Mouse (Mus musculus) lung, postnatal 0 days (tissue): ENCODE results near the gene Ece1. TPM values are rescaled to one million over a fixed set of nuclear protein-coding genes. Genes with fewer than 3 reads are reported as not detected.

Experiments
- ATAC-seq: fragments of 200-750 bp; cut with Nextera tagmentation; 2 replicates; pipeline ENCODE4 v1.8.0; 2017; ENCODE audit warnings: moderate library complexity
- DNase-seq: peaks from one replicate; pipeline ENCODE4 v3.0.0-alpha.2; 2016; ENCODE audit warnings: low spot score
- H3K27ac ChIP-seq: fragments of 300-500 bp; sonication (generic); 2 replicates; pipeline ENCODE4 v1.5.1; 2014; ENCODE audit warnings: antibody characterized with exemption, mild to moderate bottlenecking, low read length, mixed read lengths
- H3K27me3 ChIP-seq: fragments of 300-500 bp; sonication (generic); replicated peaks from 2 replicates; pipeline ENCODE4 v1.6.1; 2014; ENCODE audit warnings: low read length, mixed read lengths; ENCODE audit not compliant: insufficient read depth
- H3K36me3 ChIP-seq: fragments of 300-500 bp; sonication (generic); 2 replicates; pipeline ENCODE4 v1.6.1; 2014; ENCODE audit warnings: low read length, mixed read lengths; ENCODE audit not compliant: insufficient read depth
- H3K4me1 ChIP-seq: fragments of 300-500 bp; sonication (generic); 2 replicates; pipeline ENCODE4 v1.6.1; 2014; ENCODE audit warnings: antibody characterized with exemption, low read depth, low read length, mixed read lengths; ENCODE audit not compliant: insufficient read depth
- H3K4me2 ChIP-seq: fragments of 300-500 bp; sonication (generic); replicated peaks from 2 replicates; pipeline ENCODE4 v1.6.1; 2014; ENCODE audit warnings: low read depth, mild to moderate bottlenecking, low read length, moderate library complexity, mixed read lengths
- H3K4me3 ChIP-seq: fragments of 300-500 bp; sonication (generic); 2 replicates; pipeline ENCODE4 v1.5.1; 2014; ENCODE audit warnings: low read depth, low read length
- H3K9ac ChIP-seq: fragments of 300-500 bp; sonication (generic); replicated peaks from 2 replicates; pipeline ENCODE4 v1.6.1; 2014; ENCODE audit warnings: low read depth, mild to moderate bottlenecking
- H3K9me3 ChIP-seq: fragments of 300-500 bp; sonication (generic); 2 replicates; pipeline ENCODE4 v1.6.1; 2016; ENCODE audit warnings: low read length, mixed read lengths
- CTCF ChIP-seq: IDR thresholded peaks from 2 replicates; pipeline ENCODE4 v1.5.1; 2016; ENCODE audit warnings: antibody characterized with exemption, mild to moderate bottlenecking
- EP300 ChIP-seq: IDR thresholded peaks from 2 replicates; pipeline ENCODE4 v1.6.1; 2016; ENCODE audit warnings: antibody characterized with exemption, mild to moderate bottlenecking, control low read depth
- WGBS: fragments of 180-500 bp; shearing (Covaris S2); extraction: QIAGEN DNeasy Blood & Tissue Kit; methylation state at CpG from one replicate; pipeline ENCODE4 v1.1.7; 2014; 5-methylcytosine and 5-hydroxymethylcytosine counted together
- polyA plus RNA-seq: library from polyadenylated mRNA; unstranded; fragments of >200 nt; fragmentation: Nextera tagmentation; extraction: Ambion mirVana; gene quantifications from 2 replicates; pipeline ENCODE4 v1.2.1, GENCODE M21; 2015

Gene Ece1
- polyA plus RNA-seq, 1 experiment from 2014 or later, result 80.9 TPM

- Histone ChIP-seq H3K9ac (peak overlapping the region; percentile 90), H3K4me2 (peak overlapping the region; percentile 87), H3K4me1 (peaks cover 13% of the 10 kb centered on the region; the same call in 1 of the 2 replicates), H3K27ac (peak overlapping the region; percentile 91), H3K36me3 (no peaks in the 10 kb centered on the region), H3K27me3 (no peaks in the 10 kb centered on the region), H3K4me3 (peak overlapping the region; percentile 95), H3K9me3 (no peaks in the 10 kb centered on the region)
- TF ChIP-seq CTCF (peak; percentile 2; the same call in 1 of the 2 replicates), EP300 (no peak)
- ATAC-seq (peak; percentile 97), DNase-seq (peak; percentile 98)
- under 1% methylated on average over 49 of the region's 59 CpGs for WGBS
Measured at GRCm38 (mm10) chr4:137993291-137993758, 131.3 kb downstream of the Ece1 start.

DNA sequence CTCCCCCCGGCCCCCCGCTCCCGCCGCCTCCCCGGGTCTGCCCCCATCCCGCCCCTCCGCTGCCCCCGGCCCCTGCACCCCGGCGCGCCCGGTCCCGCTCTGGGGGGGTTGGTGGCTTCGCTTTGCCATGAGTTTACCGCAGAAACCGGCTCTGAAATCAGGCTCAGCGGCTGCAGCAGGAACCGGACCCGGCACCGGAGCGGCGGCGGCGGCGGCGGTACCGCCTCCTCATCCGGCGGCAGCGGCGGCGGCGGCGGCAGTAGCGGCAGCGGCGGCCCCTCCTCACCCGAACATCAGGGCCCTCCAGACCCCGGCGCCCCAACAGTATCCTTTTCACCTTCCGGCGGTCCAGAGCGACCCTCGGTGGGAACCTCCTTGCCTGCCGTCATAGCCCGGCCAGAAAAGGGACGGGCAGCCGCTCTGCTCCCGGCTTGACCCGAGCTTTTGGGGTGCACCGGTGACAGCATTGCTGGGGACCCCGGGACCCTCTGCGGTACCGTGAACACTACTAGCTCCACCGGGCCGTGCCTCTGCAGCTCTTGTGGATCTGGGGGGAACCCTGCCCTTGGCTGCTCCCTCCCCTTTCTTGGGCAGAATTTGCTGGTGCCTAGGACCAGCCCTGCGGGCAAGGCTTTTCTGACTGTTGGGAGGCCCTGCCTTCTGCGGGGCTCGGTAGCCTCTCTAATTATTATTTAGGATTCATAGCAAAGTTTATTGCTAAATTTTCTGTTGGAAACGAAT is 132.0 kb downstream of the Ece1 start:
- H3K4me3 ChIP-seq, result peak overlapping the region; percentile 95
- H3K9ac ChIP-seq, result peak overlapping the region; percentile 90
- H3K9me3 ChIP-seq, result no peaks in the 10 kb centered on the region
- DNase-seq (peak; percentile 32), ATAC-seq (peak; percentile 12)
- H3K4me1 ChIP-seq, result peaks cover 13% of the 10 kb centered on the region; the same call in 1 of the 2 replicates
- 1% methylated on average over 26 of the region's 60 CpGs for WGBS
- TF ChIP-seq CTCF (no peak), EP300 (no peak)
- peak overlapping the region; percentile 91 for H3K27ac ChIP-seq
- H3K36me3 ChIP-seq, result peaks cover 7% of the 10 kb centered on the region; the same call in 1 of the 2 replicates
- H3K27me3 ChIP-seq, result no peaks in the 10 kb centered on the region
- peak overlapping the region; percentile 87 for H3K4me2 ChIP-seq

DNA sequence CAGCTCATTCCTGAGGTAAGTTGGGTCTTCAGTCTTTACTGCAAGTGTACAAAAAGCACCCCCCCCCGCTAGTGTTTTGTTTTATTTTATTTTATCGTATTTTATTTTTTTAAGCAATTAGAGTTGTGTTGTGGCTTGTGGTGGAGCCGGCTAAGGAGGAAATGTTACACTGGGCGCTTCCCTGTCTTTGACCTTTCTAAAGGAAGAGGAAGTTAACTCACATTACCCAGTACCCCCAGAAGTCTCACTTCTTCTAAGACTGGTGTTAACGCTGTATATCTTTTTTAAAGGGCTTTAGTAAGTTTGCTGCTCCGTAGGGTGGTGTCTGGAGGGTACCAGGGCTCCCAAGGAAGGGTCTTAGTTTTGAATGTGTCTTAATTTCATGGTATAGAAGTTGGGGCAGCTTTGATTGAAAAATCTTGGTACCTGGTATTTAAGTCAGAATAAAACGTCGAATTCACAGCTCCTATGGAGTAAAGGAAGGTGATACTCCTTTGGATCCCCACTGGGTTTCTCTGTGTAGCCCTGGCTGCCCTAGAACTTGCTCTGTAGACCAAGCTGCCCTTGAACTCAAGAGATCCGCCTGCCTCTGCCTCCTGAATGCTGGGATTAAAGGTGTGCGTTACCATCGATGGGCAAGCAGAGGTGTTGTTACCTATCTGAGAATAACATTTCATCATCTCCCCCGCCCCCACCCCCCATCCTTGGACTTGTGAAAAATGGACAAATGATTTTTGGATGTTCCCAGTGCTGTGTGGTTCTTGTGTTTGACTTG is 132.7 kb downstream of the Ece1 start:
- TF ChIP-seq EP300, result no peak
- TF ChIP-seq CTCF, result no peak
- Histone ChIP-seq H3K27me3 (no peaks in the 10 kb centered on the region), H3K4me3 (peak overlapping the region; percentile 95), H3K9me3 (no peaks in the 10 kb centered on the region), H3K9ac (peak overlapping the region; percentile 90), H3K36me3 (peaks cover 11% of the 10 kb centered on the region; the same call in 1 of the 2 replicates), H3K4me1 (peaks cover 13% of the 10 kb centered on the region; the same call in 1 of the 2 replicates), H3K27ac (peak overlapping the region; percentile 91), H3K4me2 (peak overlapping the region; percentile 87)
- DNase-seq, result peak; percentile 58
- ATAC-seq, result no peak
- 34% methylated on average over 12 of the region's 12 CpGs for WGBS

DNA sequence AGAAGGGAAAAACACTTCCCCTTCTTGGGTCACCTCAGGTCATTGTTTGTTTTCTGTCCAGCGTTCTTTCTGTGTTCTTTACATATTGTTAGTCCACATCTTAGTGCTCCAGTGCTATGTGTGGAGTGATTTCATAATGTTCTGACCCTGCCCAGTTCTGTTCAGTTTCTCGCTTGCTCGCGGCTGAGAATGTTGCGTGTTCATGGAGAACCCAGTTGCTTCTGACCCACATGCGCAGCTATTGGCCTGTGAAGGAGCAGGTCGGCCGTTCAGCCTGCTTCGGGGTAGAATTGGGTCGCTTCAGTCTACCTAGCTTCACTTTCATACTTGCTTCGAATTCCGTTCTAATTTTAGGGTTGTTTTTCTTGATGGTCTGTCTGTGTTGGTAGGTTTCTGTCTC is 133.4 kb downstream of the Ece1 start:
- Histone ChIP-seq H3K27me3 (no peaks in the 10 kb centered on the region), H3K9me3 (no peaks in the 10 kb centered on the region), H3K4me3 (peak overlapping the region; percentile 95; the same call in 1 of the 2 replicates), H3K27ac (0 out of 2 replicates have a peak overlapping the region, but pooled peaks have one; percentile 43), H3K9ac (peak overlapping the region; percentile 39; the same call in 1 of the 2 replicates), H3K36me3 (peaks cover 11% of the 10 kb centered on the region; the same call in 1 of the 2 replicates), H3K4me2 (peak overlapping the region; percentile 87), H3K4me1 (peaks cover 13% of the 10 kb centered on the region; the same call in 1 of the 2 replicates)
- TF ChIP-seq CTCF, result no peak
- TF ChIP-seq EP300, result no peak
- 56% methylated on average over 12 of the region's 12 CpGs for WGBS
- DNase-seq (peak; percentile 76), ATAC-seq (0 out of 2 replicates have a peak, but pooled peaks have one; percentile 13)

- no peaks in the 10 kb centered on the region for H3K9me3 ChIP-seq
- no peaks in the 10 kb centered on the region for H3K27me3 ChIP-seq
- DNase-seq (no peak), ATAC-seq (no peak)
- H3K4me3 ChIP-seq, result no peak overlapping the region
- H3K4me1 ChIP-seq, result peaks cover 11% of the 10 kb centered on the region; the same call in 1 of the 2 replicates
- H3K4me2 ChIP-seq, result no peak overlapping the region
- WGBS, result 60% methylated on average over 4 of the region's 4 CpGs
- H3K36me3 ChIP-seq, result peaks cover 11% of the 10 kb centered on the region; the same call in 1 of the 2 replicates
- TF ChIP-seq EP300, result no peak
- no peak for TF ChIP-seq CTCF
- no peak overlapping the region for H3K27ac ChIP-seq
- H3K9ac ChIP-seq, result no peak overlapping the region
Measured at GRCm38 (mm10) chr4:137998232-137998631, 136.2 kb downstream of the Ece1 start.

DNA sequence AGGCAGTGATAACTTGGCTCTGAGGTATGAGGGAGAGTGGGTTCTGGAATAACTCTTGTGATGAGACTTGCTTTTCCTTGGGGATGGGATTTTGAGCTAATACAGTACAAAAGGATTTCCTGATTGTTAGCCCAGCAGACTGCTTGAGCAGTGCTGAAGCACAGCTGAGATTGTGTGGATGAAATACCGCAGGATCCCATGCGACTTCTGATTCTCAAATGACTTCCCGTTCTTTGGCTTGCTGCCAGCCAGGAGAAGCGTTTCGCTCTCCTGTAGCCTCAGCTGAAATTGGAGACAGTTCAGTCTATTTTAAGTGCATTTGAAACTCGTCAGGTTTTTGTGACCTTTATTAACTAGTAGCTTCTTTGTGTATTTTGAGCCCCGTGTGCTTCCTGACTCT is 138.6 kb downstream of the Ece1 start:
- TF ChIP-seq CTCF (no peak), EP300 (no peak)
- H3K27me3 ChIP-seq, result no peaks in the 10 kb centered on the region
- no peaks in the 10 kb centered on the region for H3K9me3 ChIP-seq
- H3K4me1 ChIP-seq, result peaks cover 1% of the 10 kb centered on the region; the same call in 1 of the 2 replicates
- no peak overlapping the region for H3K9ac ChIP-seq
- H3K4me3 ChIP-seq, result no peak overlapping the region
- WGBS, result 20% methylated on average over 7 of the region's 7 CpGs
- no peak overlapping the region for H3K4me2 ChIP-seq
- no peak for ATAC-seq
- H3K36me3 ChIP-seq, result peaks cover 11% of the 10 kb centered on the region; the same call in 1 of the 2 replicates
- DNase-seq, result peak; percentile 27
- H3K27ac ChIP-seq, result no peak overlapping the region
